Mouse (Mus musculus) fibroblast of lung, adult 2 months (primary cell): Measurements from ENCODE around the gene Prrt3.

Source experiments
- DNase-seq: peaks from one replicate; pipeline ENCODE4 v3.0.0-alpha.2; 2011; ENCODE audit warnings: low read depth

The Prrt3 gene

DNA sequence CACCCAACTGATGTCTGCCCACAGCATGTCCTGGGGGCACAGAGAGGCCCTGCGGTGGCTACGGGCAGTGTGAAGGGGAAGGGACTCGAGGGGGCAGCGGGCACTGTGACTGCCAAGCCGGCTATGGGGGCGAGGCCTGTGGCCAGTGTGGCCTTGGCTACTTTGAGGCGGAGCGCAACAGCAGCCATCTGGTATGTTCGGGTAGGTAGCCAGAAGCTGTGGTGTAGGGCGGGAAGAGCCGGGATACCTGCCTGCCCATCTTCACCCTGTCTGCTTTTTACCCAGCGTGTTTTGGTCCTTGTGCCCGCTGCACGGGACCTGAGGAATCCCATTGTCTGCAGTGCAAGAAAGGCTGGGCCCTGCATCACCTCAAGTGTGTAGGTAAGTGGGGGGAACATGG is 12.3 kb downstream of the Prrt3 start:
- no peak for DNase-seq

- DNase-seq: peak; percentile 73
These were observed 14.6 kb downstream of the Prrt3 start for GRCm38 (mm10) chr6:113487125-113487576.

GRCm38 (mm10) chr6:113483729-113484128 is 18.0 kb downstream of the Prrt3 start:
- no peak for DNase-seq

GRCm38 (mm10) chr6:113483100-113483615 is 18.6 kb downstream of the Prrt3 start, which contains the start of gene Creld1:
Gene Creld1 (plus strand): TSS chr6:113483297.
- peak; percentile 53 for DNase-seq

DNA sequence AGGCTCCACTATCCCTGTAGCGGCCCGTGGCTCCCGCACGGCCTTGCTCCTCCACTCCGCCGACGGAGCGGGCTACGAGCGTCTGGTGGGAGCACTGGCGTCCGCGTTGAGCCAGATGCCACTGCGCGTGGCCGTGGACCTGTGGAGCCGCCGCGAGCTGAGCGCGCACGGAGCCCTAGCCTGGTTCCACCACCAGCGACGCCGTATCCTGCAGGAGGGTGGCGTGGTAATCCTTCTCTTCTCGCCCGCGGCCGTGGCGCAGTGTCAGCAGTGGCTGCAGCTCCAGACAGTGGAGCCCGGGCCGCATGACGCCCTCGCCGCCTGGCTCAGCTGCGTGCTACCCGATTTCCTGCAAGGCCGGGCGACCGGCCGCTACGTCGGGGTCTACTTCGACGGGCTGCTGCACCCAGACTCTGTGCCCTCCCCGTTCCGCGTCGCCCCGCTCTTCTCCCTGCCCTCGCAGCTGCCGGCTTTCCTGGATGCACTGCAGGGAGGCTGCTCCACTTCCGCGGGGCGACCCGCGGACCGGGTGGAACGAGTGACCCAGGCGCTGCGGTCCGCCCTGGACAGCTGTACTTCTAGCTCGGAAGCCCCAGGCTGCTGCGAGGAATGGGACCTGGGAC is 19.1 kb downstream of the Prrt3 start:
- DNase-seq: no peak

DNA sequence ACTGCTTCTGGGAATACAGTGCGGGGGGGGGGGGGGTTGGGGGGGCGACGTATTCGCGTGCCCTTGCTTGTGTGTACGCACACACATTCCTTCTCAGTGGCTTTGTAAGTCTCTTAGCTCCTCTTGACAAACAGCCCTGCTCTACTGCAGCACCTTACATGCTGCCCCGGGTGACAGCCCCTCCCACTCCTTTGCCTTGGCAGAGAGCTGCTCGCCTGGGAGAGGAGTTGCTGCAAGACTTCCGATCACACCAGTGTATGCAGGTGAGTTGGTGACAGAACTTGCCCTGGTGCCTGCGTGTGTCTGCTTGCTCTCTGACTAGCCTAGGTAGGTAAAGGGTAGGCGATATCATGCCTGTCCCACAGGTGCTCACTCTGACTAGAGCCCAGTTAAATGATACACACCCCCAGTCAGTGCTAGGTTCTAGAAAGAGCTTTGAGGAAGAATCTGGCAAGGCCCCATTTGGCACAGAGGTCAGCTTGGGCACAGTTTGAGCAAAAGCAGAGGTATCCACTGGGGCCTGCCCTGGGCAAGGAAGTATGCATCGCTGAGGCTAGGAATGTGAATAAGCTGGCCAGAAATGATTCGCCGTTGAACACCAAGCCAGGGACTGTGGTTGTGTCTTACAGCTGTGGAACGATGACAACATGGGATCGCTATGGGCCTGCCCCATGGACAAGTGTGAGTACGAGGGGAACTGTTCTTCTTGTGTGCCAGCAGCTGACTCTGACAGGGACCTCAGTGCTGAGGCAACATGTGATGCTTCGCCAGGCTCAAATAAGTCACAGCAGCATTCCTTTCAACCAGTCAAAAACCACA is 21.0 kb downstream of the Prrt3 start:
- peak; percentile 84 for DNase-seq

GRCm38 (mm10) chr6:113478906-113479305 is 22.8 kb downstream of the Prrt3 start:
- no peak for DNase-seq

- no peak for DNase-seq
These were observed 24.4 kb downstream of the Prrt3 start for GRCm38 (mm10) chr6:113477353-113477752.

DNA sequence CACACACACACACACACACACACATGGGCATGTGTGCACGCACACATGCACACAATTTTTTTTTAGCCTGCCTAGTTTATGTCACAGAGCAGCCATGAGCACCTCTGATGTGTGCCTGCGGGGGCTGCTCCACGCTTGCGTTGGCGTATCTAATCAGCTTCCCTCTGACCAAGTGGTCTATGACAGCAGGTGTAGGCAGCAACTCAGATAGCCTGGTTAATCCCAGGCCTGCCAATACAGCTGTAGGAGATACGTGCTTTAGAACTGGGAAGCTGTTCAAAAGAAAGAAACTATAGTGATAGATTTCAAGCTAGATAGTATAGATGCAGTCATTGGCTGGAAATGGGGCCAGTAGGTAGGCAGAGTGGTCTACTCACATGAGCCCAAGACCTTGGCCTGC is 28.0 kb downstream of the Prrt3 start:
- DNase-seq: no peak

DNA sequence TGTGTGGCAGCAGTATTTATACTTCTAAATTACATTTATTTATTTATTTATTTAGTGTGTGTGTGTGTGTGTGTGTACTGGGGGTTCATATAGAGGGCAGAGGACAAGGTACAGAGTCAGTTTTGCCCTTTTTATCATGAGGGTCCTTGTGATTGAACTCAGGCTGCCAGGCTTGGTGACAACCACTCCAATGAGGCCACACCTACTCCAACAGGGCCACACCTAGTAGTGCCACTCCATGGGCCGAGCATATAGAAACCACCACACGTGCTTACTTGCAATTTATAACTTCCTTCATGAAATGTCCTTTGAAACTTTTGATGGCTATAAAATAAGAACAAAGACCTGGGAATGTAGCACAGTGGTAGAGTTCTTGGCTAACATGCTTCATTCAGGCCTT is 28.5 kb downstream of the Prrt3 start:
- no peak for DNase-seq

- DNase-seq: no peak
These were observed 29.7 kb downstream of the Prrt3 start for GRCm38 (mm10) chr6:113472061-113472460.

DNA sequence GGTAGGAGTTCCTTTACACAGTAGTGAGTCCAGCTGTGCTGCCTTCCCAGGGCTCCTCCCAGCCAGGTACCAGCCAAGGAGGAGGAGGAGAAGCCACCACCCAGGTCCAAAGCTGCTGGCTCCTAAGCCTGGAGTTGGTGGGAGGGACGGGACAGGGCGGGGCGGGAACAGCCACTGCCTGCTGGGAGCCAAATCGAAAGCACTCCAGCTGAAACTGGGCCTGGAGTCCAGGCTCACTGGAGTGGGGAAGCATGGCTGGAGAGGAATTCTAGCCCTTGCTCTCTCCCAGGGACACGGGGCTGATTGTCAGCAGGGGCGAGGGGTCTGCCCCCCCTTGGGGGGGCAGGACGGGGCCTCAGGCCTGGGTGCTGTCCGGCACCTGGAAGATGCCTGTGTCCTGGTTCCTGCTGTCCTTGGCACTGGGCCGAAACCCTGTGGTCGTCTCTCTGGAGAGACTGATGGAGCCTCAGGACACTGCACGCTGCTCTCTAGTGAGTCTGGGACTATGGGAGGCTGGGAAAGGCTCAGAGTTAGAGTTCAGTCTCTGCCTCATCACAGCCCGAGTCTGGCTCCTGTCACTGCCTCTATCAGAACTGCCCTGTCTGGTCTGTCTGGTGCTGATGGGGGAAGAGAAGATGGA is 30.3 kb downstream of the Prrt3 start, which contains the start of gene Il17rc:
TSS of gene Il17rc (plus strand) at position 131 of the 640 bp plus-strand sequence.
- peak; percentile 70 for DNase-seq

DNA sequence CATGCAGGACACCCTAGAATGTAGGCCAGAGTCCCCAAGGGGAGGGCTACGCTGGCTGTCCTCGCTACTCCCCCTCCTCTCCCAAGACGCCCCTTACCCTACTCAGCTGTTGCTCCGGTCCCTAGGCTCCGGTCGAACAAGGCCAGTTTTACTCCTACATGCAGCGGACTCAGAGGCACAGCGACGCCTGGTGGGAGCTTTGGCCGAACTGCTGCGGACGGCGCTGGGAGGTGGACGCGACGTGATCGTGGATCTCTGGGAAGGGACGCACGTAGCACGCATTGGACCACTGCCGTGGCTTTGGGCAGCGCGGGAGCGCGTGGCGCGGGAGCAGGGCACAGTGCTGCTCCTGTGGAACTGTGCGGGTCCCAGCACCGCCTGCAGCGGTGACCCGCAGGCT is 32.3 kb downstream of the Prrt3 start:
- DNase-seq: no peak

DNA sequence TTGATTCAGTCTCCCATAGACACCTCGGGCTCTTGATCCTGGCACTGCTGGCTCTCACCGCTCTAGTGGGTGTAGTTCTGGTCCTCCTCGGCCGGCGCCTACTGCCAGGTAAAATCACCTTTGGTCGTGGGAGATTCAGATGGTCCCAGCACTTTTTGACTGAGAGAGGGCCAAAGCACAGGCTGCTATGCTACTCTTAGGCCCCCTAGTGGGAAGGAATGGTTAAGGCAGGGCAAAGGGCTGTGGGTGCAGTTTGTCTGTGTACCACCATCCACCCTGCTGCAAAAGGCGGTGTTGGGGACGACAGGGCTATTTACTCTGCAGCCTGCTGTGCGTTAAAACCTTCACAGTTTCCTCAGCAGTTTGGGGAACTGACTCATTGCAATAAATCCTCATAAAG is 32.7 kb downstream of the Prrt3 start:
- DNase-seq: no peak

DNA sequence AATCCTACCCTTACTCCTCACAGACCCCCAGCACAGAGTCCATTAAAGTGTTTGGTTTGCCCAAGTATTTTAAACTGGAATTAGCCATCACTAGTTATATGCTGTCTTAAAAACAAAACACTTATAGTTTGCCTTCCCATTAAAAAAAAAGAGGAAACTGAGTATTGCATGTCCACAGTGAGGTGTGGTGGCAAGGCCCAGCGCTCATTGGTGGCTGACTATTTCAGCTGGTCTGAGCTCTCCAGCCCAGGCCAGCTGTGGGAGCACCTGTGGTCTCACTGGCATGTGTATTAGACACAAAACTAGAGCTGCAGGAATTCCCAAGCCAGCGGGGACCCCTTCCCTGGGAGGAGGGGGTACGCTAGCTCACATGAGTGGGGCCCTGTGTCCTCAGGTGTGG is 33.2 kb downstream of the Prrt3 start:
- no peak for DNase-seq

GRCm38 (mm10) chr6:113465602-113466001 is 36.1 kb downstream of the Prrt3 start:
- no peak for DNase-seq

- DNase-seq: no peak
These were observed 37.7 kb downstream of the Prrt3 start for GRCm38 (mm10) chr6:113464040-113464439.

- DNase-seq: no peak
These were observed 43.1 kb downstream of the Prrt3 start for GRCm38 (mm10) chr6:113458635-113459034.

DNA sequence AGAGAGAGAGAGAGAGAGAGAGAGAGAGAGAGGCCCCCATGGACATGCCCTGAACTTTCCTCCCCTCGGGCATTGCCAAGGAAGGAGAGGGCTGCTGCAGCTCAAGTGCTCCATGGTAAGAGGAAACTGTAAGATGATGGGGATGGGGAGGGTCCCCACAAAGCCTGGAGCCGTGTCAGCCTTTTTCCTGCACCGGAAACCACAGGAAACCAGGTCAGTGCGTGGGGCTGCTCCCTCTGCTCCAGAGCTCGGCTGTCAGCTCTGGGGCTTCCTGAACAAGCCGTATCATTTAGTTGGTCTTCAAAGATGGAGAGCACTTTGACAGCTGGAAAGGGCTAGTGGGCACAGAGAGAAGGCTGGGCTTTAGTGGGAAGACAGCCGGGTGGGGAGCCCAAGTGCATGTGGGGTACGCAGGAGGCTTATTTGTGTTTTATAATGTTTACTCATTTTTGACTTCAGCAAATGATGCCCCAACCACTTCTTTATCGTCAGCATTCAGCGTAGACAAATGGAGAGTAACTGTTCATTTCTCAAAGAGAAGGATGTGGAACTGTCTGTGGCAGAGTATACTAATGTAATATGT is 43.7 kb downstream of the Prrt3 start, which contains the start of gene Il17re:
TSS of gene Il17re (plus strand) at position 533 of the 583 bp plus-strand sequence.
- DNase-seq: no peak

- no peak for DNase-seq
These were observed 46.7 kb downstream of the Prrt3 start for GRCm38 (mm10) chr6:113455007-113455406.

DNA sequence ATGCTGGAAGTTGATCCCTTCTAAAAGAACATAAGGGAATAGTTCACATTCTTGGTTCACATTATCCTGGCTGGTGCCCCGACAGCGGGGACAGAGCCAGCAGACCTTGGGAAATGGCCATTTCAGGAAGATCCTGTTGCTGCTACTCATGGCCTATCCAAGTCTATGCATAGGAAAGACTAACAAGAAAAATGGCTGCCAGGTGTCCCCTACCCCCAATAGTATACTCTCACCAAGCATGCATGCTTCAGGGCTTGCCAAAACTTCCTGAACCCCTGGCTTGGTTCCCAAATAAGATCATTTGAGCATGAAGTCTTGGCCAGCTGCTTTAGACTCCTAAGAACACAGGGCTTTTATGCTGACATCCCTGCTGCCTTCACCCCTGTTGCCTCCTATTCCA is 49.9 kb downstream of the Prrt3 start:
- DNase-seq: no peak

- DNase-seq: no peak
These were observed 54.1 kb downstream of the Prrt3 start for GRCm38 (mm10) chr6:113447639-113448038.
